Mouse (Mus musculus): ENCODE results near the gene Gm17660.

Gene Gm17660

DNA sequence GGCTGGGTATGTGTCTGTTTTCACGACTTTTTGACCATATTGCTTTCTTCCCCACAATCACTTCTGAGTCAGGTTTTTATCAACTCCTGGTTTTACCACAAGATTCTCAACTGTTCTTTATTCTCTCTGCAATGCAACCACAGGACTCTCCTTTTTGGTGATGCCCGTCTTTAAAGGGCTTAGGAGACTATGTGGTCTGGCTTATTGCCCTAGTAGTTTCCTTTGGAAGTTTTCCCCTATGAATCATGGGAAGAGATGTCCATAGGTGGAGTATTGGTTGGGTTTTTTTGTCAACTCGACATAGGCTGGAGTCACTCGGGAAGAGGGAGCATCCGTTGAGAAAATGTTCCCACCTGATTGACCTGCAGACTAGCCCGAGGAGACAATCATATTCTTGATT, 3.3 kb upstream of the Gm17660 start:
- 86% methylated on average over 6 of the region's 6 CpGs for WGBS

DNA sequence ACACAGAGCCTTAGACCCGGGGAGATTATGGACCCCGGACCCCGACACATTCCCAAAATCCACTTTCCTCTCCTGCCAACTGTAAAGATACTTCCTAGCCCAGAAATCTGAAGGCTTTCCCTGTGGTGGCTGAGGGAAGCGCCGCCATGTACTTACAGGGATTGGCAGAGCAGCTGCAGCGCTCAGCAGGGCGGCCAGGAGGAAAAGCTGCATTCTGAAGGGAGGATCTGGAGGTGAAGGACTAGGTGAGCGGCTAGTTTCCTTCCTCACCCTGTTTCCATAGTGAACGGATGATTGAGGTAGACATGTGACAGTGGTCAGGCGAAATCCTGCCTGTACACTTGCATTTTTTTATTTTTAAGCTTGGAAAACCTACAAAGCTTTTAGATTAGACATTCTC, 1.0 kb downstream of the Gm17660 start:
- 39% methylated on average over 10 of the region's 10 CpGs for WGBS

DNA sequence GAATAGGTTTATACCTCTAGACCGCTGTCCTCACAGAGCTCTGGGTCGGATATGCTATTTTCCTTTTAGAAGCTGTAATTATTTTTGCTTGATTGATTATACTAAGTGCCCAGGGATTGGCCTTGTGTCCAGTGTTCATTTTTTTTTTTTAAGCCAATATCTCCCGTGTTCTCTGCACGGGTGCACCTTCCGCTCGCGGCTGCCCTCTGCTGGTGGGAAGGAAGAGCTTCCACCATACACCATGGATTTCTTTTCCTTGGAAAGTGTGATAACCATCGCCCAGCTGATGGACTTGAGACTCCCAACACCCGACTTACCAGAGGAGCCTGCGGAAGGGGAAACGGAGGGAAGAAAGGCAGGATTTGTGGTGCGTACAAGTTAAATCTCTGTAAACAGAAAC, 3.0 kb downstream of the Gm17660 start:
- 29% methylated on average over 12 of the region's 12 CpGs for WGBS

DNA sequence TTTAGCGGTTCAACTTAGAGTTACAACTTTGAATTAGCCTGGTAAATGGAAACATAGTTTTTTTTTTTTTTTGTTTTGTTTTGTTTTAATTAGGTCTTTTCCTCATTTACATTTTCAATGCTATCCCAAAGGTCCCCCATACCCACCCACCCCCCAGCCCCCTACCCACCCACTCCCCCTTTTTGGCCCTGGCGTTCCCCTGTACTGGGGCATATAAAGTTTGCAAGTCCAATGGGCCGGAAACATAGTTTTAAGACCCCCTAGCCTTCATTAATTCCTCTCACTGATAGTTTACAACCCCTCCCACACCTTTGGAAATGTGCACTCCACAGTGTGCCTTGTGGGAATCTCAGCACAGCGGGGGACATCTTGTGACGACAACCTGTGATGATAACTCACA, 3.8 kb downstream of the Gm17660 start:
- WGBS = 82% methylated on average over 5 of the region's 5 CpGs

DNA sequence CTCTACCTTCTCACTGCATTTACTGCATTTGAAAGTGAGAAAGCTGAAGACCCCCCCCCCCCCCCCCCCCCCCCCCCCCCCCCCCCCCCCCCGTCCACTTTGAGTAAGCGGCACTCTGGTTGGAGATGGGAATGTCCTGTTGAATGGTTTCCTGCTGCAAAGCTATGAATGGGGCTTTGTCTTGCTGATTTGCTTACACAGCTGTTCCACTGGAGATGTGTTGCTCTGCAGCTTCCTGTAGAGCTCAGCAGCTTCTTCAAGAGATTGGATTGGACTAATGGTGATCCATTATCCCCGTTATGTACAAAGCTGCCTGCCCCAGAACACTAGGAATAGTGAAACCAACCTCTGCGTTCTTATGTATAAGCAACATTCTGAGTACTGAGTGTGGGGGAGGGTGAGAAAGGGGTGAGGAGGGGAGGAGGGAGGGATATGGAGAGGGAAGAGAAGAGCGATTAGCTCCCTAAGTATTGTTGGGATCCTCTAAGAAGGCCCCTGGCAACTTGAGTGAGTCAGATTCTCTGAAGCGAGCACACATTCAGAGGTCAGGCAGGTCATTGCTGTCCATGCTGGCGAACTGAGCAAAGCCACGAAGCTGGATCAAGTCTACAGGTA, 5.0 kb downstream of the Gm17660 start:
- 41% methylated on average over 7 of the region's 8 CpGs for WGBS

DNA sequence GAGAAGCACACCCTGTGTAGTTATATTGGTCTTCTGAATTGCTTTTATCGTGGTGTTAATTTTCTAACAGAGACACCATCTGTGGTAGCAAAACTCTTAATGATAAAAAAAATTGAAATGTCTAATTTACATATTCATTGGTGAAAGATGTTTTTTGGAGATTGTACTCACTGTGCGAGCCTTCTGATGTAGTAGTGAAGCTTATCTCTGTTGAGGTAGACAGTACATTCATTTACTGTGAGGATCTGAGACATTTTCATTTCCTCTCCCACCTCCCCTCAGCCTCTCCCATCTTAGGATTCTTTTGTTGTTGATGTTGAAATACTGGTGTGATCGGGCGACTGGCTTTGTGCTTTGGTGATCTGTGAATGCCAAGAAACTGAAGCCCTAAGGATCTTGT, 6.4 kb downstream of the Gm17660 start:
- 50% methylated on average over 4 of the region's 4 CpGs for WGBS

DNA sequence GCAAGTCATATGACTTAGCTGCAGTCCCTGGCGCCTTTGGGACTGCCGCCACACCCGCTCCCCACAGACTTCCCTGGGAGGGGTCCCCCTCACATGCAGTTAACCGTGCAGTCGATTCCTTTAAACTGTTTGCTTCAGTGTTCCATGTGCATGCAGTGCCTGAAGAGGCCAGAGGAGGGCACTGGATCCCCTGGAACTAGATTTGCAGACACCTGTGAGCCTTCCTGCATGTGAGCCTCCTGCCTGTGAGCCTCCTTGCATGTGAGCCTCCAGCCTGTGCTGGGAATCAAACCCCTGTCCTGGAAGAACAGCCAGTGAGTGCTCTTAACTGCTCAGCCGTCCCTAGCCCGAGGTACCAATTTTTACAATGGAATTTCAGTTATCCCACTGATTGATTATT, 8.7 kb downstream of the Gm17660 start:
- WGBS = 73% methylated on average over 7 of the region's 7 CpGs

DNA sequence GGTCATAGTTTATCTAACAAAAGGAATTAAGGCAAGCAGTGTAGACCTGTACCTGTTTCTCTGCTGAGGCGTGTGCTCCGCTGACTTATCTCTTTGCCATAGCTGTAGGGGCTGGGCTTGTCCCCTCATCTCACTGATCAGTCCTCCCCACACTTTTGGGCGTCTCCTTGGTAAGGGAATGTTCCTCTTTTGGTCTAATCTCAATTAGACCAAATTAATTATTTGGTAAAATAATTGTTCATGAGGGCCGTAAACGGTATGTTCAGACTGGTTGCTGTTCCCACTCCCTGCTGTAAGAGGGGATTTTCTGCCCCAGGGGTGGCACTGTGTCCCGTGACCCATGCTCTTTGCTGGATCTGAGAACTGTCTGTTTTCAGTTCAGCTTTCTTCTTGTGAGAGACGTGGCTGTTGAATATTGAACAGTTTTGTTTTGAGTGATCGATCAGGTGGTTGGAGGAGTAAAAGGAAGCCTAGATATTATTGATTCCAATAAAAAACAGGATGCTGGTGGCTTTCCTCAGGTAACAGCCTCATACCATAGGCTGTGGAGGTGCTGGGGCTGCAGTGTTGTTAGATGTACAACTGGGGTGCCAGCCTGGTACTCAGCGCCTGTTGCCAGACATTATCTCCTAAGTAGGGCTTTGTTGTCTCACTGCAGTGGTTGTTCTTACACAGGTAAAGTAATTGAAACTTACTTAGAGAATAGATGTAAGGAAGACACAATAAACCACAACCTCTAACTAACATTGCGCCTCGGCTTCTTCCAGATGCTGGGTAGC, 14.4 kb downstream of the Gm17660 start:
- WGBS = 88% methylated on average over 11 of the region's 11 CpGs

DNA sequence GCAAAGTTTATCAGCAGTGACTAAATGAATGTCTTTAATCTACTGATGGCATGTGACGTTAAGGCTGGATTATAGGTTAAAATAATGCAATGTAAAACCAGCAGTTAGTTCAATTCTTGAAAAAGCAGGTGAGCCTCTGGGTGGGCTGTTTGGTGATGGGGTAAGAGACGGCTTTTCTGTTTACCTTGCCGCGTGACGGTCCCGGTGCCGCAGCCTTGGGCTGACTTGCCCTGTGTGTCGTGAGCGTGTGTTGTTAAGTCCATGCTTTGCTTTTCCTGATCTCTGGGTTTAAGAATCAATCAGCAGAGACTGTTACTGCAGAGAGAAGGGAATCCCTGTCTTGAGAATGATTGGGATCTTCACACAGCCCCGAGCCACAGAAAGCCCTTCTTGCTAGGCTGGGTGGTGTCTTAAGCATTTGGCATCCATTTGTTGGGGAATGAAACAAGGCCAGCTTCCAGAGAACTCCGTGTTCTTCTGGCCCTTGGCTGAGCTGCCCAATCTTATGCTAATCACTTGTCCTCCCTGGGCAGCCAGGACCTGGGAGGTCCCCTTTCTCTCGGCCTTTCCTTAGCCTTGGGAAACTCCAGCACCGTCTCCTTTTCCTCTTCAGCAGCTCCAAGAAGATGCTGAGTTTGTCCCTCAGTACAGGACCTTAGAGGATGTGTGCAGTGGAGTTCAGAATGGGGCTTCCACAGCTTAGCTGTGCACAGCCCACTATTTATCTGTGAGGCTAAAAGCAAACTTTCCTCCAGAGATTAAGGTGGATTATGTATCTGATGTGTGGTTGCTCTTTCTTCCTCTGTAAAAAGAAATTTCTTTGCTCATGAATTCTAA, 15.3 kb downstream of the Gm17660 start:
- WGBS = 83% methylated on average over 13 of the region's 13 CpGs

DNA sequence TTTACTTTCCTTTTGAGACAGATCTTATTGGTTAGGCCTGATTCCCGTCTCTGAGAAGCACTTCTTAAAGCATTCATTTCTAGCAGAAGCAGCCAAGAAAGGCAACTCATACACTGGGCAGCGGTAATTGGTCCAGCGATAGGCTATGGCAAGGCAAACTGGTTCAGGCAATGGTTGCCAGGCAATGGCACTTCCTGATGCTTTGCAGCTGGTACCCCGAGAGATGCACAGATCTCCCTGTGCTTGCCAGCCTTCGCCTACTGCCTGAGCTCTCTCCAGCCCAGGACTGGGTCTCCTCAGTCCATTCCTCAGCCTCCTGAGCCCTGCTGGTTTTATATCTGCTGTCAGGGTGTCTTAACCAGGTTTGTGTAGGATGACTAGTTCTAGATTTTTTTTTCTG, 17.0 kb downstream of the Gm17660 start:
- 66% methylated on average over 5 of the region's 5 CpGs for WGBS

DNA sequence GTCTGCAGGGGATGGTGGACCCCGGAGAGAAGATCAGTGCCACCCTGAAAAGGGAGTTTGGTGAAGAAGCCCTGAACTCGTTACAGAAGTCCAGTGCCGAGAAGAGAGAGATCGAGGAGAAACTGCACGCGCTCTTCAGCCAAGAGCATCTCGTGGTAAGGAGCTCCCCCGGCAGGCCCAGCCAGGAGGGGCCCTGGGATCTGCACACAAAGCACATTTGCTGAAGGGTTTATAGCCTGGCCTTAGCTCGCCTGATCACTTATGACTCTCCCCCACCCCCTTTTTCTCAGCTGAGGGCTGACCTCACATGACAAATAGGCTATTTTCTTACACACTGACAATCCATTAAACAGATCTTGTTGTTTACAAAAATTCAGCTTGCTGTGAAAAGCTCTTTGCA, 17.8 kb downstream of the Gm17660 start:
- WGBS = 58% methylated on average over 9 of the region's 9 CpGs

DNA sequence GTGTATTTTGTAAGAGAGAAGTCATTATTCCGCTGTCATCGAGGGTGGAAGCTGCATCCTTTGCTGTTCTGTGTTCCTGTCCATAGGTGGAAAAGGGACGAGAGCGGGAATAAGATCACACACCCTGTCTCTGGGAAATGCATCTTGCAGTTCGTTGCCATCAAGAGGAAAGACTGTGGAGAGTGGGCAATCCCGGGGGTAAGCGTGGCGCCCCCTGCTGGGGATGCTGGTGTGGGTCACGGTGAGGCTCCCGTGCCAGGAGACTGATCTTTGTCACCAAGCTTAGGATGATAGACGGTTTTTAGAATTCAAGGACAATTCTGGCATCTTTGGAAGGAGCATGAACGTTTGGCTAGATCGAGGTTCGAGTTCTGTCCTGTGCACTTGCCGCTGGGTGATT, 19.4 kb downstream of the Gm17660 start:
- 60% methylated on average over 15 of the region's 15 CpGs for WGBS

DNA sequence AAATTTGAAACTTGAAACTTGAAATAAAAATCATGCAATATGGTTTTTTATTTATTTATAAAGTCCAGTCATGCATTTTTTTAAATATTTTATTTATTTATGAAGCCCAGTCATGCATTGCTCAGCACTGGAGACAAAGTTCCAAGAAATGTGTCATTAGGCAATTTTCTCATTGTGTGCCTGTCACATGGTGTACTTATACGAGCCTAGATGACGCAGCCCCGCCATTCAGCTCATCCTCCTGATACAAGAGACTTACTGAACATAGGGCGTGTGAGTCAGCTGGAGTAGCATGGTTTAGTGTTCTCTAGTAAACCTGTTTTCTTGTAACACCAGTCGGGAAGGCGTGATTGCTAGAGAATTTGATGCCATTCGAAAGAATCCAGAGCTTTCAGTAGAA, 21.1 kb downstream of the Gm17660 start:
- WGBS = 92% methylated on average over 7 of the region's 7 CpGs

DNA sequence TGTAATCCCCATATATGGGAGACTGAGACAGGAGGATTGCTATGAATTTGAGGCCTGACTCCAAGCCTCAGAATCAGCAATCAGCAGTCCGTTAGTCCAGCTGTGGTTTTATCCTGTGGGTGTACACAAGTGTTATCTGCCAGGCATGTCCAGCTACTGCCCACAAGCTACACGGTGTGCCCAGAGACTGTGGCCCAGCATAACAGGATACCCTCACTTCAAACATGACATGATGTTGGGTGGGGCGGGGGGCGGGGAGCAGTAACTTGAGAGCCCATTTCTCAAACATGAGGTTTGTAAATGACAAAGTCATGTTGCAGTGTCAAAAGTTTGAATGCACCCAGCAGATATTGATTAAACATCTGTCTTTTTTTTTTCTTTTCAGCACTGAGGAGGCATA, 21.6 kb downstream of the Gm17660 start:
- WGBS = 87% methylated on average over 4 of the region's 4 CpGs

DNA sequence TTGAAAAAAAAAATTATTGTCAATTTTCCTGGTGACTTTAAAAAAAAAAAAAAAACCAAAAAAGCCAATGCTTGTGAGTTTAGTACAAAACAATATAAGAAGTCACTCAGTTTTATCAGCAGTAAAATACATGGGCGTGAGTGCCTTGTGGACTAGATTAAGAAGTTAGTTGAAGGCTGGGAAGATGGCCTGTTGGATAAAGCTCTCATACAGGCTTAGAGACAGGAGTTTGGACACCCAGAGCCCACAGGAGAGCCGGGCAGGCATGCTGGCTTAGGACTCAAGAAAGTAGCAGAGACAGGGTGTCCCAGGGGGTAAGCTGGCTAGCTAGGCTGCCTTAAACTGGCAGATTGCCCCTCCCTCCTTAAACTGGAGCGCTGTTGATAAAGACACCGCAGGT, 22.5 kb downstream of the Gm17660 start:
- WGBS = 97% methylated on average over 4 of the region's 4 CpGs

DNA sequence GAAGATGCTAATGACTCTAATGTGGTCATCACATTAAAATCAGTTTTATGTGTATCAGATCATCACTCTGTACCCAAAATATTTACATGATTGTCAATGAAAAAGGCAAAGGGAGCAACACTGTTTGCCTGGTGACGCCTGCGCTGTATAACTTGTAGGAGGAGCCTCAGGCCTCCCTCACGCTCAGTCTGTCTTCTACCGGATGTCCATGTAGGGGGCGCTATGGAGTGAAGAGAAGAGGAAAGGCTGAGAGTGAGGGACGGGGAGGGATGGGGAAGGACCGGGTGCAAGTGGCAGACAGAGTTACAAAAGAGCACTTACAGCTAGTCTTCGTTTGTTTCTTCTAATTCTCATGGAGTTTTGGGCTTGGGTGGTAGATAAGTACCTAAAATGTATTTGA, 24.5 kb downstream of the Gm17660 start:
- 61% methylated on average over 8 of the region's 8 CpGs for WGBS

DNA sequence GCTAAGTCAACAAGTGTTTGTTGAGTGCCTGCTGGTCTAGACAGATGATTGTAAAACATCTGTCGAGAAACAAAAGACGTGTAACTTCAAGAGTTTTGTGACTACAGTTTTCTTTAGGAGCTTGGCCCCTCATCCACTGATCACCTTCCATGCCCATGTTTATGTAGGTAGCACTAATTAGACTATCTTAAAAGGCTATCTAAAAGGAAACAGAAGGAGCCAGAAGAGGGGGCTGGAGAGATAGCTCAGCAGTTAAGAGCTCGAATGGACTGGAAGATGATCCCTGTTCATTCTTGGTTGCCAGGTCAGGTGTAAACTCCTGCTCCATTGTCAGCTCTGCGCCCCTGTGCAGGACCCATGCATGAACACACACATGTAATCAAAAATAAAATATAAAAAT, 29.3 kb downstream of the Gm17660 start:
- 44% methylated on average over 4 of the region's 4 CpGs for WGBS

DNA sequence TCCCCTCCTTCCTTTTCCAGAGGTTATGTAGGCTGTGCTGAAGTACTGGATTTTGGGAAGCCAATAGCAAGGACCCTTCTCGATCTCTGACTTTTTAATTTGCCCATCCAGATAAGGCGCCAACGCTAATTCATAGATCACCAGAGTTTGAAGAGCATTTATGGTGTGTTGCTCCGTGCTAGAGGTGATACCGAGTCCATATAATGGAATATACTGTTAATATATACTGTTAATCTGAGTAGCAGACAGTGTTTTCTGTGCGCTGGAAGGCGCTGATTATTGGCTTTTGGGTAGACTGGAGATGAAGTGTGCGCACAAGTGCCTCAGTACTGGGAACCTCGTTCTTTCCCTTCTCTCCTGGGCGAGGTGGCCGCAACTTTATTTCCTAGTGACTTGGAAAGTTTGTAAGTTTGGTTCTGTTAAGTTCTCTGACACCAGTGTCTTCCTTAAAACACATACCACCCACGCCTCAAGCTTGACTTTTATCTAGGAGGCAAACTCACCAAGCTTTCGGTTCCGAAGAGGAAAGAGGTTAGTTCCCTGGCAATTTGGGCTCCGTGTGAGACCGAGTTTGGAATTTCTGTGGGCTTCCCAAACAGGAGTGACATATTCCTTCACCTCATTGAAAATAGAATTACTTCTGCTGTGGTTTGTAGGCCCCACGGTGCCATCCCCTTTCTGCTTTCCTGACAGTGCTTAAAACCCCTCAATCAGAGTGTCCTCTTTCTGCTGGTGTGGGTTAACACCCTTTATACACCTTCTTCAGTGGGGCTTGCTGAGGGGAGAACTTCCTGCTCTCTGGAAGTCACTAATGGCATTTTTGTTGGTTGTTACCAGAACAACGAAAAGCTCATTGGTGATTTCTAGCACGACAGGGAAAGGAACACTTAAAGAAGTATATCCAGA, 30.0 kb downstream of the Gm17660 start:
- 3% methylated on average over 19 of the region's 19 CpGs for WGBS

DNA sequence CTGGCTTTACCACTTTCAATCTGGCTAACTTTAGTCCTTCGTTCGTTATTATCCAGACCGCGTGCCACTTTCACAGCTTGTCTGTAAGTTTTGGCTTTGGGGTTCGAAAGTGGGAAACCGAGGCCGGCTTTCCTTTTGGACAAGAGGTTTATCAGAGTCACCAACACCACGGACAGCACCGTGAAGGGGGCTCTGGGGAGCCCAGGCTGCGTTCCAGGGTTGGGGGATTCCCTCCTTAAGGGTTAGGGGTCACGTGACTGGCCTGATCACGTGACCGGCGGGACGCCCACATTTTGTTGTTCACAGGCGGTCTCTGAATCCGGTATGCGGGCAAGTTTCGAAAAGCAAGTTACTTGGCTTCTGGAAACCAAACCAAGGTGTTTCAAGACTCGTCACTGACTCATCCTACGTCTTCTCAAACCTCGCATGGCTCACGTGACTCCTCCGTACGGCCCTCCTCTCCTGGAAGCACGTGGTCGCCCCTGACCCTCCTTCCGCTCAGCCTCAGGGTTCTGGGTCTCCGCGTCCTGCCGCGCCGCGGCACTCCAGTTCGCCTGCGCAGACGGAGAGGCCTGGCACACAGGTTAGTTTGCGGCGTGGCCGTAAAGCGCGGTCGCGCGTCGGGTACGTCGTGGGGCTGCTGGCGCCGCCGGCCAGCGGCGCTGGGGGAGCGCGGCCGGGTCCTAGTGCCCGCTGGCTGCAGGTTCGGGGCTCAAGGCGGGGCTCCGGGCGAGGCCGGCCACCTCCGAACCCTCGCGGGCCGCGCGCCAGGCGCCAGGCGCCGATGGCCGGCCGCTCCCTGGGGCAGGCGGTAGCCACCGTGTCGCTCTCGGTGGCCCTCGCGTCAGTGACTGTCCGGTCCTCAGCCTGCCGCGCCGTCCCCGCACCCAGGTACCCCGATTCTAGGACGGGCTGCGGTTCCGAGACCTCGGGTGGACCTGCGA, 30.9 kb downstream of the Gm17660 start, which contains the start of gene Nudt9:
Gene Nudt9, plus strand, starts transcription at position 51 of the 944 bp plus-strand sequence.
- 3% methylated on average over 87 of the region's 90 CpGs for WGBS

DNA sequence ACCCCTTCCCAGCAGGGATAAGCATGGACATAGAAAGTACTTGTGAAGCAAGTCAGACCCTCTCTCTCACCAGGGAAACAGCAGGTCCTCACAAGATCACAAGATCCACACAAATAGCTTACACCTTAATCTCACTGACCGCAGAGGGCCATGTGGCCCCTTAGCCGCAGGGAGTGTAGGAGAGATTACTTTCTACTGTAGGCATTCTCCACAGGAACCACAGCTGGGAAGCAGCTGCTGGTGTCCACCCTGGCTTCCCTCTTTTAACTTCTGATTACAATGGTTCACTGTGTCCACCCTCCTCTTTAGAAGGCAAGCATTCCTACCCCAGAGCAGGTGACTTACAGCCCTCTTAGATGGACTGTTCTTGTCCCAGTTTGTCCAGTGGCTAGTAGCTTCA, 33.7 kb downstream of the Gm17660 start:
- WGBS = 56% methylated on average over 2 of the region's 2 CpGs

All from cerebral cortex, adult 2 months (tissue).